Mouse (Mus musculus) lung, embryonic 15.5 days (tissue): Measurements from ENCODE around the gene Hpse2. TPM values are rescaled to one million over a fixed set of nuclear protein-coding genes. Genes with fewer than 3 reads are reported as not detected.

Source experiments
- ATAC-seq: fragments of 200-750 bp; cut with Nextera tagmentation; 2 replicates; pipeline ENCODE4 v1.8.0; 2017; ENCODE audit warnings: moderate number of reproducible peaks, borderline replicate concordance; ENCODE audit not compliant: low FRiP score, low TSS enrichment; ENCODE audit errors: extremely low read depth
- H3K27ac ChIP-seq: fragments of 300-500 bp; sonication (generic); 2 replicates; pipeline ENCODE4 v1.5.1; 2015; ENCODE audit warnings: moderate library complexity, mild to moderate bottlenecking, inconsistent platforms
- H3K27me3 ChIP-seq: fragments of 300-500 bp; sonication (generic); 2 replicates; pipeline ENCODE4 v1.6.1; 2015; ENCODE audit warnings: inconsistent platforms
- H3K36me3 ChIP-seq: fragments of 300-500 bp; sonication (generic); 2 replicates; pipeline ENCODE4 v1.6.1; 2015; ENCODE audit warnings: inconsistent platforms
- H3K4me1 ChIP-seq: fragments of 300-500 bp; sonication (generic); 2 replicates; pipeline ENCODE4 v1.6.1; 2015; ENCODE audit warnings: inconsistent platforms
- H3K4me2 ChIP-seq: fragments of 300-500 bp; sonication (generic); 2 replicates; pipeline ENCODE4 v1.6.1; 2015; ENCODE audit warnings: inconsistent platforms, mild to moderate bottlenecking, moderate library complexity
- H3K4me3 ChIP-seq: fragments of 300-500 bp; sonication (generic); 2 replicates; pipeline ENCODE4 v1.5.1; 2015; ENCODE audit warnings: mild to moderate bottlenecking, inconsistent platforms
- H3K9ac ChIP-seq: fragments of 300-500 bp; sonication (generic); 2 replicates; pipeline ENCODE4 v1.6.1; 2015; ENCODE audit warnings: inconsistent platforms
- H3K9me3 ChIP-seq: fragments of 300-500 bp; sonication (generic); 2 replicates; pipeline ENCODE4 v1.6.1; 2016; ENCODE audit warnings: inconsistent platforms
- WGBS: fragments of 180-500 bp; shearing (Covaris S2); methylation state at CpG from one replicate; pipeline ENCODE4 v1.1.7; 2015; 5-methylcytosine and 5-hydroxymethylcytosine counted together
- polyA plus RNA-seq: library from polyadenylated mRNA; unstranded; fragments of >200 nt; fragmentation: Nextera tagmentation; extraction: Ambion mirVana; gene quantifications from 2 replicates; pipeline ENCODE4 v1.2.1, GENCODE M21; 2015

The Hpse2 gene
- polyA plus RNA-seq, 1 experiment from 2014 or later: 8.2 TPM

- Histone ChIP-seq H3K9me3 (no peaks in the 10 kb centered on the region), H3K4me2 (no peak overlapping the region), H3K36me3 (no peaks in the 10 kb centered on the region), H3K4me1 (peaks cover 13% of the 10 kb centered on the region), H3K4me3 (no peak overlapping the region), H3K27me3 (no peaks in the 10 kb centered on the region), H3K27ac (peak overlapping the region; percentile 80), H3K9ac (no peak overlapping the region)
- peak; percentile 46; the same call in 1 of the 2 replicates for ATAC-seq
- 12% methylated on average over 9 of the region's 9 CpGs for WGBS
Observed at GRCm38 (mm10) chr19:42936661-42937193, 451.4 kb downstream of the Hpse2 start.

- no peaks in the 10 kb centered on the region for H3K9me3 ChIP-seq
- H3K27ac ChIP-seq: no peak overlapping the region
- no peak overlapping the region for H3K4me2 ChIP-seq
- H3K36me3 ChIP-seq: no peaks in the 10 kb centered on the region
- no peak overlapping the region for H3K4me3 ChIP-seq
- ATAC-seq: no peak
- 40% methylated on average over 3 of the region's 3 CpGs for WGBS
- no peaks in the 10 kb centered on the region for H3K27me3 ChIP-seq
- H3K4me1 ChIP-seq: peaks cover 7% of the 10 kb centered on the region; the same call in 1 of the 2 replicates
- H3K9ac ChIP-seq: no peak overlapping the region
Observed at GRCm38 (mm10) chr19:42929702-42930101, 458.5 kb downstream of the Hpse2 start.

GRCm38 (mm10) chr19:42928271-42928670 is 459.9 kb downstream of the Hpse2 start:
- H3K27ac ChIP-seq: no peak overlapping the region
- 66% methylated on average over 2 of the region's 2 CpGs for WGBS

GRCm38 (mm10) chr19:42922610-42923009 is 465.5 kb downstream of the Hpse2 start:
- Histone ChIP-seq H3K9ac (no peak overlapping the region), H3K9me3 (no peaks in the 10 kb centered on the region), H3K36me3 (no peaks in the 10 kb centered on the region), H3K27ac (peak overlapping the region; percentile 83), H3K27me3 (no peaks in the 10 kb centered on the region), H3K4me2 (no peak overlapping the region), H3K4me3 (no peak overlapping the region), H3K4me1 (peaks cover 8% of the 10 kb centered on the region; the same call in 1 of the 2 replicates)
- ATAC-seq: peak; percentile 83; the same call in 1 of the 2 replicates
- WGBS: 25% methylated on average over 3 of the region's 3 CpGs

More at GRCm38 (mm10) chr19:42928271-42928670, 459.9 kb downstream of the Hpse2 start:
- ATAC-seq: no peak
- Histone ChIP-seq H3K9ac (no peak overlapping the region), H3K4me3 (no peak overlapping the region), H3K27me3 (no peaks in the 10 kb centered on the region), H3K36me3 (no peaks in the 10 kb centered on the region), H3K4me1 (peaks cover 10% of the 10 kb centered on the region; the same call in 1 of the 2 replicates), H3K4me2 (no peak overlapping the region), H3K9me3 (no peaks in the 10 kb centered on the region)

GRCm38 (mm10) chr19:42913703-42914102 is 474.5 kb downstream of the Hpse2 start:
- Histone ChIP-seq H3K27ac (no peak overlapping the region), H3K36me3 (no peaks in the 10 kb centered on the region), H3K4me3 (no peak overlapping the region), H3K9ac (no peak overlapping the region), H3K27me3 (no peaks in the 10 kb centered on the region), H3K9me3 (no peaks in the 10 kb centered on the region), H3K4me1 (0 out of 2 replicates have a peak, but pooled peaks cover 3% of the 10 kb centered on the region), H3K4me2 (no peak overlapping the region)
- 59% methylated on average over 5 of the region's 5 CpGs for WGBS
- ATAC-seq: 0 out of 2 replicates have a peak, but pooled peaks have one; percentile 31

GRCm38 (mm10) chr19:42909719-42910118 is 478.4 kb downstream of the Hpse2 start:
- no peak for ATAC-seq
- Histone ChIP-seq H3K27ac (no peak overlapping the region; the same call in 1 of the 2 replicates), H3K36me3 (no peaks in the 10 kb centered on the region), H3K4me1 (peaks cover 6% of the 10 kb centered on the region; the same call in 1 of the 2 replicates), H3K4me3 (no peak overlapping the region), H3K4me2 (no peak overlapping the region), H3K9ac (no peak overlapping the region), H3K27me3 (no peaks in the 10 kb centered on the region), H3K9me3 (no peaks in the 10 kb centered on the region)
- 61% methylated on average over 4 of the region's 4 CpGs for WGBS

- no peak overlapping the region for H3K4me2 ChIP-seq
- no peak overlapping the region for H3K9ac ChIP-seq
- ATAC-seq: no peak
- no peak overlapping the region for H3K27ac ChIP-seq
- H3K9me3 ChIP-seq: no peaks in the 10 kb centered on the region
- 63% methylated on average over 6 of the region's 6 CpGs for WGBS
- no peak overlapping the region for H3K4me3 ChIP-seq
- H3K36me3 ChIP-seq: no peaks in the 10 kb centered on the region
- peaks cover 12% of the 10 kb centered on the region; the same call in 1 of the 2 replicates for H3K4me1 ChIP-seq
- H3K27me3 ChIP-seq: no peaks in the 10 kb centered on the region
Observed at GRCm38 (mm10) chr19:42908553-42908952, 479.6 kb downstream of the Hpse2 start.

GRCm38 (mm10) chr19:42906328-42906727 is 481.8 kb downstream of the Hpse2 start:
- Histone ChIP-seq H3K9me3 (no peaks in the 10 kb centered on the region), H3K36me3 (no peaks in the 10 kb centered on the region), H3K9ac (no peak overlapping the region), H3K27ac (no peak overlapping the region), H3K27me3 (no peaks in the 10 kb centered on the region), H3K4me3 (no peak overlapping the region), H3K4me2 (no peak overlapping the region), H3K4me1 (peaks cover 23% of the 10 kb centered on the region)
- 73% methylated on average over 5 of the region's 5 CpGs for WGBS
- no peak for ATAC-seq

GRCm38 (mm10) chr19:42904726-42905125 is 483.4 kb downstream of the Hpse2 start:
- no peak overlapping the region for H3K9ac ChIP-seq
- no peaks in the 10 kb centered on the region for H3K27me3 ChIP-seq
- peak overlapping the region; percentile 16; the same call in 1 of the 2 replicates for H3K27ac ChIP-seq
- peaks cover 20% of the 10 kb centered on the region for H3K4me1 ChIP-seq
- no peaks in the 10 kb centered on the region for H3K9me3 ChIP-seq
- ATAC-seq: no peak
- H3K36me3 ChIP-seq: no peaks in the 10 kb centered on the region
- no peak overlapping the region for H3K4me2 ChIP-seq
- 20% methylated on average over 7 of the region's 7 CpGs for WGBS
- H3K4me3 ChIP-seq: no peak overlapping the region

GRCm38 (mm10) chr19:42904240-42904639 is 483.9 kb downstream of the Hpse2 start:
- Histone ChIP-seq H3K4me3 (no peak overlapping the region), H3K27ac (peak overlapping the region; percentile 16; the same call in 1 of the 2 replicates), H3K9me3 (no peaks in the 10 kb centered on the region), H3K4me1 (peaks cover 20% of the 10 kb centered on the region), H3K9ac (no peak overlapping the region), H3K4me2 (no peak overlapping the region), H3K27me3 (no peaks in the 10 kb centered on the region), H3K36me3 (no peaks in the 10 kb centered on the region)
- no peak; the same call in 1 of the 2 replicates for ATAC-seq
- WGBS: 65% methylated on average over 4 of the region's 4 CpGs

- Histone ChIP-seq H3K9me3 (no peaks in the 10 kb centered on the region), H3K36me3 (no peaks in the 10 kb centered on the region), H3K4me1 (peaks cover 20% of the 10 kb centered on the region), H3K9ac (no peak overlapping the region), H3K27ac (no peak overlapping the region), H3K4me2 (no peak overlapping the region), H3K4me3 (no peak overlapping the region), H3K27me3 (no peaks in the 10 kb centered on the region)
- WGBS: 84% methylated on average over 6 of the region's 6 CpGs
- ATAC-seq: no peak
Observed at GRCm38 (mm10) chr19:42903840-42904239, 484.3 kb downstream of the Hpse2 start.

GRCm38 (mm10) chr19:42902410-42903021 is 485.6 kb downstream of the Hpse2 start:
- Histone ChIP-seq H3K27ac (peak overlapping the region; percentile 61), H3K9me3 (no peaks in the 10 kb centered on the region), H3K36me3 (no peaks in the 10 kb centered on the region), H3K4me3 (no peak overlapping the region), H3K27me3 (no peaks in the 10 kb centered on the region), H3K4me1 (peaks cover 20% of the 10 kb centered on the region), H3K4me2 (no peak overlapping the region), H3K9ac (no peak overlapping the region)
- WGBS: 43% methylated on average over 6 of the region's 6 CpGs
- no peak for ATAC-seq
